Mouse (Mus musculus) c-Kit-negative CD71-positive TER-119-positive erythroid progenitor cells, embryonic 14.5 days (primary cell): ENCODE results near the gene Mapk3.
A peak's percentile ranks its signal among the peaks of the same experiment; 100 is the strongest.

Experiments
- DNase-seq: peaks from one replicate; pipeline ENCODE4 v3.0.0-alpha.2; 2013; ENCODE audit warnings: low read depth, low spot score

Mapk3 gene

DNA sequence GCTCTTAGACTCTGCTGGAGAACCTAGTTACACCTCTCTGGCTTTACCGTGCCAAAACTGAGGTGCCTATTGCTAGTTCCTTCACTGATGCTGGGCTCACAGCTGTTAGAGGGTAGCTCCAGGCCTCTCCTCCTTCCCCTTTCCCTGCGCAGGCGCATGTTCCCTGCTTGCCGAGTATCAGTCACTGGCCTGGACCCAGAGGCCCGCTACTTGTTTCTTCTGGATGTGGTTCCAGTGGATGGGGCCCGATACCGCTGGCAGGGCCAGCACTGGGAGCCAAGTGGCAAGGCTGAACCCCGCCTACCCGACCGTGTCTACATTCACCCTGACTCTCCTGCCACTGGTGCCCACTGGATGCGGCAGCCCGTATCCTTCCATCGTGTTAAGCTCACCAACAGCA lies 23.3 kb downstream of the Mapk3 start:
- DNase-seq: no peak

GRCm38 (mm10) chr7:126784469-126784868 lies 25.1 kb downstream of the Mapk3 start:
- DNase-seq: no peak

- no peak for DNase-seq
These were observed 25.7 kb downstream of the Mapk3 start for GRCm38 (mm10) chr7:126785056-126785455.

DNA sequence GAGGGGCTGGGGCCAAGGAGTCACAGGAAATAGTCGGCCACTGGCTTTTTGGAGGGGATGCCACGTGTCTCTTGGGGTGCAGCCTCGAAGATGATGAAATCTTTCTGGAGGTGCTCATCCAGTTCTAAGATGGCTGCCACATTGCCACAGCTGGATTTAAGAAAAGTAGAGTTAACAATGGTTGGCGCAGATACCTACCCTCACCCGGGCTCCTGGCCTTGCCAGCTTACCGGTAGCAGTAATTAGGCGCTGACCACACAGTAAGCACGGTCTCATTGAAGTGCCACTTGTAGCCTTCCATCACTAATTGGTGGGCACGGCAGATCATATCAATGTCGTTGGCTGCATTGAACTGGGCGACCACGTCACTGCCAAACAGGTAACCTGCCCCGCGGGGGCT lies 26.7 kb downstream of the Mapk3 start:
- no peak for DNase-seq

DNA sequence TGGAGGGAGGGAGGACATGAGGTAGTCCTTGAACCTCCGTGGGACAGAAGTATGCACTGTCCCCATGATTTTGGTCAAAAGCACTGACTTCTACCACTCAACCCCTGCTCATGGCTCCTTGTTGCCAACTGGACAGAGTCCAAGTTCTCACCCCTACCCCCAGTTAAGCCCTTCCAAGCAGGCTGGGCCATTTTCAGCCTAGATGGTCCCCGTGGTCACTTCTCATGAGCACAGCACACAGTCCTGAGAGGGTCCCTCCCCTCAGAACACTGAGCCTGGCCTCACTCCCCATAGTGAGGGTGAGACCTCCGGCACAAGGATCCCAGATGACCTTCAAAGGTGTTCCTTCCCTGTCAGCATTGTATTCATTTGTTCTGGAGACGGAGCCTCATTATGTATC lies 29.7 kb downstream of the Mapk3 start:
- no peak for DNase-seq

DNA sequence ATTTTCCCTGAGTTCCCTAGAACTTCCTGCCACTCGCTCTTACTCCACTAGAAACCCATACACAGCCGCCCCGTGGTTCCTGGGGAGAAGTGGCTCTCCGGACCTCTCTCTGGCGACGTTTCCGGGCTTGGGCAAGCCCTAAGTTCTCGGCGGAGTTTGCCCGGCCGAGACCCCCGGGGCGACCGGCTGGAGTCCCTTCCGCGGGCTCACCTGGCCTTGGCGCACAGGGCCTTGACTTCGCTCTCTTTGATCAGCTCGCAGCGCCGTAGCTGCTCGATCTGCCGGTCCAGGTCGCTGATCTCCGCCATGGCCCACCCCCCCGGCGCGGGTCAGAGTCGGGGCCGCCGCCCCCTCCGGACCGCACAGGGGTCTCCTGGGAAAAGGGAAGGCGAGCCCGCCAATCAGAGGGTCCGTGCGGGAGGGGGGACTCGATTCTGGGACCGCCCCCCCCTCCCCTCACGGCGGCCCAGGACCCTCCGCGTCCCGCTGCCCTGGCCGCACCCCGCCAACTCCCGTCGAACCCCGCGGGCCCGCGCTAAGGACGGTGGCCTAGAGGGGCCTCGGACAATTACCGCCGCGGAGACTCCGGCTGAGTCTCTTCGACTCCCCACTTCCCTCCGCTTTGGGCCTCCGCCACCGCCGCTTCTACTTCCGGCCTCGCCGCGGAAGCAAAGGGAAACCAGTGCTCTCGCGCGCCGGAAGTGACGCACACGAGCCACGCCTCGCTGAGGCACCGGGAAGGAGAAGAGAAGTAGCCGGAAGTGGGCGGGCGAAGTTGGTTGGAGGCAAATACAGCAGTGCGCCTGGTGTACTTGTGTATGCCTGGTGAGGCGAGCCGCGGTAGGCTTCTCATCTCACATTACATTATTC lies 32.7 kb downstream of the Mapk3 start, which contains the start of gene Ppp4c:
Gene Ppp4c, minus strand, starts transcription at position 646 of the 870 bp plus-strand sequence.
- DNase-seq: peak; percentile 92

- DNase-seq: no peak
These were observed 33.5 kb downstream of the Mapk3 start for GRCm38 (mm10) chr7:126792721-126793443.

DNA sequence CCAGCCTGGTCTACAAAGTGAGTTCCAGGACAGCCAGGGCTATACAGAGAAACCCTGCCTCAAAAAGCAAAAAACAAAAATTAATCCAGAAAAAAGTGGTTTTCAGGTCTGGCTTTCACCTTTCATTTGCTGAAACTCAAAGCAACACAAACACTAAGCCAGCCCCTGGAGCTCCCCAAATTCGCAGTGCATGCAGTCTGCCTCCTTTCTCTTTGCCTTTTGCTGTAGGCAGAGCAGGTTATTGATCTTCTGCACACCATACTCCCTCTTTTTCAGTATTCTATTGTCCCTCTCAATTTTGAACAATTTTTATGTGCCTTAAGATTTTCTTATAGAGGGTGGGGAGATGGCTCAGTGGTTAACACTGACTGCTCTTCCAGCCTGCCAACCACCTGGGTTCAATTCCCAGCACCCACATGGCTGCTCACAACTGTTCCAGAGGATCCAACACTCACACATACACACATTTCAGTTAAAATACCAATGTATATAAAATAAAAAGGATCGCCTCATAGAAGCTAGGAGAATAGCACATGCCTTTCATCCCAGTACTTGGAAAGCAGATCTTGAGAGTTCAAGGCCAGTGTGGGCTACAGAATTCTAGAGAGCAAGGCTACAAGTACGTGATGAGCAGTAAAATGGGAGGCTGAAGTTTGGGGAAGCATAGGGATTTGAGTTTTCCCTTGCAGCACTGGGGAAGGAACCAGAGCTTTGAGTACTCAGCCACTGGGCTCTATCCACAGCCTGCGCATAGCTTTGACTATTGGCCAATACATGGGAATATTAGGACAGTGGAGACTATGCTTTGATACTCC lies 34.3 kb downstream of the Mapk3 start:
- no peak for DNase-seq

DNA sequence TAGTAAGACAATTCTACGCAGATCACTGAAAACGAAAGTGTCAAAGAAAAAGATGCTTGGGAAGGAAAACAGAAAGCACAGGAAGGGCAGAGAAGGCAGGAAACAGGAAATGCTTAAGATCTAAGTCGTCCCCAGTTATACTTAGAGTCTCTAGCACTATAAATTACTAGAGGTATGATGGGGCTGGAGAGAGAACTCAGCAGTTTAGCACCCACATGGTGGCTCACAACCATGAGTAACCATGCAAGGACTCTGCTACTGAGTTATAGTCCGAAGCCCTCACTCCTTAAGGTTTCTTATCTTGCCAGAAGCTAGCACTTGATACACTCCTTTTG lies 34.8 kb downstream of the Mapk3 start:
- DNase-seq: no peak

DNA sequence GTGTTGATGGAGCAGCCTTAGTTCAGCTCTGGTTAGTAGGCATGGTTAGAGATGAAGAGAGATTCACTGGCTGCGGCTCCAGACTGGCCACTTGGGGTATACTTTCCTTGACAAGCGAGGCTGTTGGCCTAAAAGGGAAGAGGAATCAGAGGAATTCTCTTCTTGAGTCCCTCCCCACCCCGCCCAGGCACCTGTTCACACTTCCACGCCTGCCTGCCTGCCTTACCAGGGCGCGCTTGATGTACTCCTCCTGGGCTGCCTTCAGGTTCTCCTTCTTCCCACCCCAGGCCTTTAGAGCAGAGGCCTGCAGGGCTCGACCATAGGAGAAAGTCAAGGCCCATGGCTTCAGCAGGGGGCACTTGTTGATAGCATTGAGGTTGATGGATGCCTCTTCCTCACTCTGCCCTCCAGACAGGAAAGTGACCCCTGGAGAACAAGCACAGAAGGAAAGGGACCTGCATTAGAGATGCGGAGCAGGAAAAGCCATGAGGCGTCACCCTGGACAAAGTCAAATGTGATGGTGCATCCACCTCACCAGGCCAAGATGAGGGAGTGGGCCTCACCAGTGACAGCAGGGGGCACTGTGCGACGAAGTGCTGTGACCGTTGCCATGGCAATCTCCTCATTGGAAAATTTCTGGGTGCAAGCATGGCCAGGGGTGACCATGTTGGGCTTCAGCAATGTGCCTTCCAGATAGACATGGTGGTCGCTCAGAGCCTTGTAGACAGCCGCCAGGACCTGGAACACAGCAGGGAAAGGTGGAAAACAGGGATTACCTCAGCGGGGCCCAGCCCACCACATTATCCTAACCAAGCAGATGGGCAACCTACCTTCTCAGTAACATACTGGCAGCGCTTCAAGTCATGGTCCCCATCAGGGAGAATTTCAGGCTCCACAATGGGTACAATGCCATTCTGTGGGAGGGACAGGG lies 36.3 kb downstream of the Mapk3 start:
- DNase-seq: no peak

DNA sequence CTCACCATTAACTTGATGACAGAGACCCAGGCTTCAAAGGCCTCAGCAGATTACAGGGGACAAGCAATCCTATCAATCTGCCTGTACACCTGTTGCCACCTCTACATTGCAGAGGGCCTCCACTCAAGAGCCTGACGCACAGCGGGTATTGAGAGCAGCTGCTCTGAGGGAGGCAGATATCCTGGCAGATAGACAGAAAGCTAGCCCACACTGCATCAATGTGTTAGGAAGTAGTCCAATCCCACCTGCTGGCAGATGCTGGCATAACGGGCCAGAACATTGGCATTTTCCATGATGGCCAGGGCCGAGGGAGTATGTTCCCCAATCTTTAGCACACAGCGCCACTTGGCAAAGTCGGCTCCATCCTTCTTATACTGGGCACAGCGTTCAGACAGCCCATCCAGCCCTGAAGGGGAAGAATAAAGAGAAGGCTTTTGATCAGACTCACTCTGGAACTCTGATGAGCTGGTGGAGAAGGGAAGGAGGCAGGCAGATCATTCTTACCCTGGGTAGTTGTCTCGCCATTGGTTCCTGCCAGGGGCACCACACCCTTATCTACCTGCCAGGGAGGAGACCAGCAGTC lies 37.0 kb downstream of the Mapk3 start:
- DNase-seq: no peak

DNA sequence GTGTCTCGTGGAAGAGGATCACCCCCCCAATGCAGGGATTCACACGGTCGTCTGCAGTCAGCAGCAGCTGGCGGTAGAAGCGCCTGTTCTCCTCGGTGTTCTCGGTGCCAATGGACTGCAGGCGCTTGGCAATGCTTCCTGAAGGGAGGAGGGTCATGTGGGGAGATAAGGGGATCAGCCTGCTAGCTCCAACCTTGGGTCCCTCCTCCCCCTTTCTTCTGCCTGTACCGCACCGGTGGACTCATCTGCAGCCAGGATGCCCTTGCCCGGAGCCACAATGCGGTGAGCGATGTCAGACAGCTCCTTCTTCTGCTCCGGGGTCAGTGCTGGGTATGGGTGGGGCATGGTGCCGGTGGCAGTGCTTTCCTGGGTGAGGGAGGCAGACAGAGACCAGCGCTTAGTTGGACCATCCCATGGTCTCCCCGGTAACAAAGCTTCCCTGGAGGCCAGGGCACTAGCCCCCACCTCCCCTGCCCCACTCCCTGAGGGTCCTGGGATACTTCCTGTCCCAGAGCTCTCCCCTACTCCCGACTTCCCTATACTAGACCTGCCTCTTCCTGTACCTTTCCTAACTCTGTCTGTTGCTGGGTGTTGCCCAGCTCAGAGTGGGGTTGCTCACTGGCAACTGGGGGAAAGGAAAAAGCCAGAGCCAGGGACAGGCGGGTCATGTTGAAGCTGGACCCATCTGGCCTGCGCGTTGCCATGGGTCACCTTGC lies 38.2 kb downstream of the Mapk3 start, which contains the start of gene Fam57b:
Gene Fam57b, plus strand, starts transcription at position 258 of the 716 bp plus-strand sequence.
- no peak for DNase-seq

GRCm38 (mm10) chr7:126798127-126799049 lies 39.0 kb downstream of the Mapk3 start:
- DNase-seq: no peak

GRCm38 (mm10) chr7:126799050-126799467 lies 39.7 kb downstream of the Mapk3 start:
- DNase-seq: peak; percentile 79

DNA sequence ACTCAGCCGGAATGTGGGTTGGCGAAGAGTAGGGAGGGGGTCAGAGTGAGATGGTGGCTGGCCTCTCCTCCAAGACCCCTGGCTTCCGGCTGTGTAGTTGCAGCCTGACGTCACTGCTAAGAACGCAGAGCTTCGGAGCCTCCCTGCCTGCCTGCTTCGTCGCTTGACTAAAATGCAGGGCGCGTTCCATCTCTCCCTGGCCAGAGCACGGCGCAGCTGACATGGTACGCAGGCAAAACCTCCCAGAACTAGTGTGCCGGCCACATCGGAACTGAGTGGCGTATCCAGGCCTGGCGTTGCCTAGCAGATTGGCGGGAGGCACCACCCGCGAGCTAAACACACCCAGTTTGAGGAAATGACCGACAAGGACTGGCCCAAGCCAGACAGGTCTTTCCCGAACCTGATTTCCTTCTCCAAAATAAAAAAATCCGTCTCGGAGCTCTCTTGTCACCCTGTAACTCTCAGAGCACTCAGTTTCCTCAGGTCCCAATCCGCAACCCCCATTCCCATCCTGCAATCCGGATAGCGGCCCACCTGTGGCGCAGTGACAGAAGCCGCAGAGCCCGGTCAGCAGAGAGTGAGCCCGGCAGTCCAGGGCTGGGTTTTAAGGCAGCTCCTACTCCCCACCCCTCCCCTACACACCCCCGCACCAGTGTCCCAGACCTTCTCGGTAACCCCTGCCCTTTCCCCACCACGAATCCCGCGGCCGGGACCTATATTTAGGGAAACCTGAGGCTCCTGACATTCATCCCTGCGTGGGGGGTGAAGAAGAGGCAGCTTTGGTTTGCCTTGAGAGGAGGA lies 40.3 kb downstream of the Mapk3 start:
- DNase-seq: no peak

DNA sequence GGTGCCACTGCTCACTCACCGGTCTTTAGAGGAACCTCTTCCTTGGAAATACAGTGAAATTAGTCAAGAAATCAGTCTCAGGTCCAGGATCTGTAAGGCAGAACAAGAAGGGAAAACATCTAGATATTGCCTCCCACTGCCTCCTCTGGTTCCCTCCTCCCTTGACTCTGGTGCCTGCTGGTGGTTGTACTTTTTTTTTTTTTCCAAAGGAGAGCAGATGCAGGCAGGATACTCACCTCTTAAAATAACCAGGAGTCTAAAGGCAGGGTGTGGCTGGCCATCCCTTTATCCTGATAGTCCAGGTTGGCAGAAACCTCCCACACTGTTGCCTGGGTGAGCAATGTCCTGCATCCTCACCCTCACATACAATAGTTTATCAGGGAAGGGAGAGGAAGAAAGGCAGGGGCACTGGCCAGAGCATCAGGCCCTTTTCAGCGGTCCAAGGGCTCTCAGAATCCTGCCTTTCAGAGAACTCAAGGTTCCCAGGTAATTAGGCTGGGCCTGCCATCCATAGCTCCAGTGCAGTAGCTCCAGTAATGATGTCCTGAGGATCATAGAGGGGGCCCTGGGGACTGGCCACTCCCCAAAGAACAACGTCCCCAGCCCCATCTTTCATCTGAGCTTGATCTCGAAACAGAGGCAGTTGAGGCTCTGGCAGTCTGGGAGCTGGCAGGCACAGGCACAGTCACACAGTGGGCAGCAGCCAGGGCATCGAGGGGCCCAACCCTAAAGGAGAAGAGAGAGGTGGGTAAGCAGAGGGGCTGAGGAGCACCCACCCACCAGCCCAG lies 41.1 kb downstream of the Mapk3 start:
- DNase-seq: no peak

DNA sequence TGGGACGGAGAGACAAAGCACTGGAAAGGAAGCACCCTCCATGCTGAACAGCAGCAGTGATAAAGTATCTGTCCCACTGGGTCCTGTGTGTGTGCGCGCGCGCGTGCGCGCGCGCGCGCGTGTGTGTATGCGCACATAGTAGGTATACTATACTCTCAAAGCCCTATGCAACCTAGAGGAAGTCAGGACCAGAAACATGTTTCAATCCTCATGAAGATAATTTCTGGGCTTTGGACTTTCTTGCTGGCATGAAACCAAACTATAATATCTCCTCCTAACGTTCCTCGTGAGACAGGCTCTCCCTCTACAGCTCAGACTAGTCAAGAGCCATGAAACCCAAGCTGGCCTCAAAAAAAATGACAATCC lies 41.6 kb downstream of the Mapk3 start:
- no peak for DNase-seq
